Mouse (Mus musculus) adrenal gland (tissue): ENCODE measurements around the gene Gnl1.
"Not testable (repeated sequence)": the region's sequence is repeated elsewhere in the genome, so short reads cannot be mapped to it uniquely, and the experiment has no call there.

Source experiments
- intact Hi-C: fragments of 180-260 bp; cut with DNase I; formaldehyde crosslinking; loops from one replicate; pipeline ENCODE4 v1.15.1; 2025

The Gnl1 gene

GRCm38 (mm10) chr17:35993675-35994074 is 14.0 kb downstream of the Gnl1 start:
- intact Hi-C loops, result loop anchor here (2.0 kb wide), 1 partner anchor 55 kb away; no protein-coding TSS in a partner anchor

DNA sequence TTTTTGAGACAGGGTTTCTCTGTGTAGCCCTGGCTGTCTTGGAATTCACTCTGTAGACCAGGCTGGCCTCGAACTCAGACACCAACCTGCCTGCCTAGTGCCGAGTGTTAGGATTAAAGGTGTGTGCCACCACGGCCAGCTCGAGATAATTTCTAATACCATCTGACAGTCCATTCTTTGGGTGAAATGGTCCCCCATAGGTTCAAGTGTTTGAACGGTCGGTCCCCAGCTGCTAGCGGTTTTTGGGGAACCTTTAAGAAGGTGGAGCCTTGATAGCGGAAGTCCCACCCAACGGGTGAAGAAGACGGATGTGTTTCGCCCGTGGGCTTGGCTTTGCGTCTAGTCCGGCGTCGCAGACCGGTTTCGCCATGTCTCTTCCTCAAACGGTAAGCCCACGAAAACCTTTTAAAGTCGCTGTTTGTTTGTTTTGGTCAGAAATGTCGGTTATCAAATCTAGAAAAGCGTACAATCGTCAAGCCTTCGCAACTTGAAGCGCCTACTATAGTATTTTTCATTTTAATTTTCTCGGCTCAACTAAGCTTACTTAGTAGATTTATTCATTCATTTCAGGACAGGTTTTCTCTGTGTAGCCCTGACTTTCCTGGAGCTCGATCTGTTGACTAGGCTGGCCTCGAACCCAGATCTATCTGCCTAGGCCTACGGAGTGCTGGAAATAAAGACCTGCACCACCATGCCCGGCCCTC is 14.7 kb downstream of the Gnl1 start:
- intact Hi-C loops, result no loop called here

GRCm38 (mm10) chr17:35994879-35995240 is 15.2 kb downstream of the Gnl1 start:
- intact Hi-C loops, result no loop called here

DNA sequence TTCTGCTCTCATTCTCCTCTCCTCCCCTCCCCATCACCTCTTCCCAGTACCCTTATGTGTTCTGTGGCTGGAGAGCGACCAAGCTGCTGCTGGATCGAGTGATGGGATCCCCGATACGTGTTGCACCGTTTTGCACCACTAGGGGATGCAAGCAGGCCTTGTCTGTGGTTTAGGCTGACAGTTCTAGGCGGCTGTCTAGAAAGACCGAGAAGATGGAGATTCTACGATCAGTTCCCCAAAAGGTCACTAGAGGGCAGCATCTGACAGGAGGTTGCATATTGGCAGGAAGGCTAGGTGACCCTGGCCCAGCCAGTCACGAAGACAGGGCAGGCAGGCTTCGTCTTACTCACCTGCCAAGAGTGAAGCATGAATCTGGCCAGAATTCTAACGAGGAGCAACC is 17.3 kb downstream of the Gnl1 start:
- intact Hi-C loops, result loop anchor here (2.0 kb wide), 1 partner anchor 38 kb away; no protein-coding TSS in a partner anchor

DNA sequence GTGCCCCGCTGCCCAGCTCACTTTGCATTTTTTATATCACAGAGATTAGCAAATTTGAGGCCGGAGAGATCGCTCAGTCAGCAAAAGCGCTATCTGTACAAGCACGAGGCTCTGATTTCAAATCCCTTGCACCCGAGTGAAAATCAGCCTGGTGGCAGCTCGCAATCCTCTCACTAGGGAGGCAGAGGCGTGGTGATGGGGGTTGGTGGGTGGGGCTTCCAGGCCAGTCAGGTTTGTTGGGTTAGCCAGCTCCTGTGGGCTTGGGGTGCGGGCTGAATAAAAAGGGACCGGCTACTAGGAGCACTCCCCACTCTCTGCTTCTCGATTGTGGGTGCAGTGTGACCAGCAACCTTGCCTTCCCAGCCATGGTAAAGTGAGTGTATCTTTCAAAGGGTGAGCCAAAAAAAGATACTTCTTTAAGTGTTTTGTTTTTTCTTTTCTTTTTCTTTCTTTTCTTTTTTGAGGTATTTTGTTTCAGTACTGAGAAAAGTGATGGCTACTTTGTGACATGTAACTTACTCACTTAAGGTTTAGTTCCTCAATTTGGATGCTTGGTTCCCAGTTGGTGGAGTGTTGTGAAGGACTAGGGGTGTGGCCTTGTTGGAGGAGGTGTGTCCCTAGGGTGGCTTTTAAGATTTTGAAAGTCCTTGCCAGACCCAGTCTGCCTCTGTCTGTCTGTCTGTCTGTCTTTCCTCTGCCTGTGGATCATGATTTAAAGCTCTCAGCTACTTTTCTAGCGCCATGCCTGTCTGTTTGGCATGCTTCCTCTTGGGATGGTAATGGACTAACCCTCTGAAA is 18.3 kb downstream of the Gnl1 start:
- intact Hi-C loops, result loop anchor here (2.0 kb wide), 1 partner anchor 37 kb away; no protein-coding TSS in a partner anchor

DNA sequence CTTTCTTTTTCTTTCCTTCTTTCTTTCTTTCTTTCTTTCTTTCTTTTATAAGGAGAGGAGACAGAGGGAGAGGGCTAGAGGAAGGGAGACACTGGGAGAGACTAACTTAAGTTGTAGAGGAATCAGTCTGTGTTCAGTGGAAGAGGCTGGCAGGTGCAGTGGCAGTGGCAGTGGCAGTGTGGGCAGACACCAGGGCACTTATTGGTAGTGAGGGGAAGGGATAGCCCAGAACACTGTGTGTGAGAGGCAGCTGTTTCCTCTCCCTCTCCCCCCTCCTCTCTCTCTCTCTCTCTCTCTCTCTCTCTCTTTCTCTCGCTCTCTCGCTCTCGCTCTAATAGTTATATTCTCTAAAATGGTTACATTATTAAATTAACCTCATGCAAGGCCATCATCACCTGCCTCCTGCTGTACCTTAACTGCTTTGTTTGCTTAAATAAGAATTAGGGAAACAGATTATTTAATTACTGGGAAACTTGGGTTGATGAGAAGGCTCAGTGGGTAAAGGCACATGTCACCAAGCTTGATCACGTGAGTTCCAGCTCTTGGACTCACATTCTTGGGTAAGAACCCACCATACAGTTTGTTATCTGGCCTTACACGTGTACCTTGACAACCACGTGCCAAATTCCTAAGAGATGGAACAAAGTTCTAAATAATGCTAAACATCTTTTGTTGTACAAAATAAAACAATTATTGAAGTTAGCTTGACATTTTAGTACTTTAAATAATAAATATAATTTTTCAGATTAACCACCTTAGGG is 19.1 kb downstream of the Gnl1 start:
- intact Hi-C loops, result no loop called here

DNA sequence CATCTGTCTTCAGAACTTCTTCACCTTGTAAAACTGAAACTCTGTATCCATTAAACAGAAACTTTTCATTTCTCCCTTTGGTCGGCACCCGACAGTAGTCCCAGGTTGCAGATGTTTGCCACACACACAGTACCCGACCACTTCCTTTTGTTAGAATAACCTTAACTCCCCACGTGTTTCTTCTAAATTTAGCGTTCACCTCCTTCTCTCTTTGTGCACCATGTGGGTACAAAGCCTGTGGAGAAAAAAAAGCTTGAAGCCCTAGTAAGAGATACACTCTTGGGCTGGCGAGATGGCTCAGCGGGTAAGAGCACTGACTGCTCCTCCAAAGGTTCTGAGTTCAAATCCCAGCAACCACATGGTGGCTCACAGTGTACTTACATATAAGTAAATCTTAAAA is 19.7 kb downstream of the Gnl1 start:
- intact Hi-C loops, result no loop called here

GRCm38 (mm10) chr17:36000349-36000748 is 20.7 kb downstream of the Gnl1 start:
- intact Hi-C loops, result no loop called here

- intact Hi-C loops, result no loop called here
Observed at GRCm38 (mm10) chr17:36001121-36001897, 21.7 kb downstream of the Gnl1 start.

DNA sequence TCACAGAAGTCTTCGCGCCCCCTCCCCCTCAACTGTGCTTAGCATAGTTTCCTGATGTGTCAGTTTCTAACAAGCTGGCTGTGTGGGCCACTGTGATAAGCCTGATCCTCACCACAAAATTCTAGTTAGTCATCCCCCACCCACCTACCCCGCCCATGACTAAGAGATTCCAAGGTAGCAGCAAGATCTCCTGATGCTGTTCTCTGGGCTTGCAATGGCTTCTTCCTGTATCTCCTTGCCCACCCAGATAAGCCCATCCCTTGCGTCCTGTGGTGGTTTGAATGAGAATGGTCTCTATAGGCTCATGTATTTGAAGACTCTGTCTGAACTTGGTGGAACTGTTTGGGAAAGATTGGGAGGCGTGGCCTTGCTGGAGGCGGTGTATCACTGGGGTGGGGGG is 22.3 kb downstream of the Gnl1 start:
- intact Hi-C loops, result no loop called here

DNA sequence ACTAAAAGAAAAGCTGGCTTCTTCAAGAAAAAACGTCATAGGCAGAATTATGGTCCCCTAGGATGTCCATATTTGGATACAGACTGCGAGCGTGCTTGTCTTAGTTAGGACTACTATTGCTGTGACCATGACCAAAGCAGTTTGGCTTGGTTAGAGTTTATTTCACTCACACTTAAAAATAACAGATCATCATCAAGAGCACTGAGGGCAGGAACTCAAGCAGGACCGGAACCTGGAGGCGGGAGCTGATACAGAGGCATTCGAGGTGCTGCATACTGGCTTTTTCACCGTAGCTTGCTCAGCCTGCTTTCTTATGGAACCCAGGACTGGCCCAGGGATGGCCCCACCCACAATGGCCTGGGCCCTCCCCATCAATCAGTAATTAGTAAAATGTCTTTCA is 23.7 kb downstream of the Gnl1 start:
- intact Hi-C loops, result no loop called here

GRCm38 (mm10) chr17:36004409-36004808 is 24.8 kb downstream of the Gnl1 start:
- intact Hi-C loops, result not testable (repeated sequence)

- intact Hi-C loops, result no loop called here
Observed at GRCm38 (mm10) chr17:36014977-36015376, 35.3 kb downstream of the Gnl1 start.

GRCm38 (mm10) chr17:36017046-36017445 is 37.4 kb downstream of the Gnl1 start:
- intact Hi-C loops, result no loop called here

DNA sequence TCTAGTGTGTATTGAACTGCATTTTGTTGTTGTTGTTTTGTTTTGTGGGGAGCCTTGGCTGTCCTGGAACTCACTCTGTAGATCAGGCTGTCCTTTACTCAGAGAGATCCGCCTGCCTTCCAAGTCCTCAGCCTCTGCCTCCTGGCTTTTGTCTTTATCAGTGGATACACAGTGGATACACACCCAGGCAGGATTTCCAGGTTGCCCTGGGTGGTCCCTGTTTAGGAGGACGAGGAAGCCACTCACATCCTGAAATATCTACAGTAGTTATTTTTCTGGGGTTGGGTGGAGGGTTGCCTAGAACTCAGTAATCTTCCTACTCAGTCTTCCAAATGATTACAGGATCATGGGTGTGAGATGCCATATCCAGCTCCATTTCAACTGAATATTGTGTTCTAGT is 39.3 kb downstream of the Gnl1 start:
- intact Hi-C loops, result no loop called here

DNA sequence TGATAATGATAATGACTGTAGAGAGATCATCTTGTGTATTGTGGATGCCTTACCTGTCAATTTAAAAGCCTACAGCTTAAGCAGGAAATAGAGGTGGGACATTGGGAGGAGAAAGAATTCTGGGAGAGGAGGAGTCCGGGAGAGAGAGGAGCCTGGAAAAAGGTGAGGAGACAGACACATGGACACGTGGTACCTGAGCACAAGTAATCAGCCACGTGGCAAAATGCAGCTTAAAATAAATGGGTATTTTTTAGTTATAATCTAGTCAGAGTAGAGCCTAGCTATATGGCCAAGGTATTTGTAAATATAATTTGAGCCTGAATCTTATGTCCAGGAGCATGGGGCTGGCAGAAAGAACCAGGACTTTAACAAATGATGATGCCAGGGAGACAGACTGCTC is 39.9 kb downstream of the Gnl1 start:
- intact Hi-C loops, result no loop called here

GRCm38 (mm10) chr17:36020191-36021073 is 40.8 kb downstream of the Gnl1 start, which contains the start of gene H2-T24:
Gene H2-T24, minus strand, starts transcription at chr17:36020560.
- intact Hi-C loops, result no loop called here

DNA sequence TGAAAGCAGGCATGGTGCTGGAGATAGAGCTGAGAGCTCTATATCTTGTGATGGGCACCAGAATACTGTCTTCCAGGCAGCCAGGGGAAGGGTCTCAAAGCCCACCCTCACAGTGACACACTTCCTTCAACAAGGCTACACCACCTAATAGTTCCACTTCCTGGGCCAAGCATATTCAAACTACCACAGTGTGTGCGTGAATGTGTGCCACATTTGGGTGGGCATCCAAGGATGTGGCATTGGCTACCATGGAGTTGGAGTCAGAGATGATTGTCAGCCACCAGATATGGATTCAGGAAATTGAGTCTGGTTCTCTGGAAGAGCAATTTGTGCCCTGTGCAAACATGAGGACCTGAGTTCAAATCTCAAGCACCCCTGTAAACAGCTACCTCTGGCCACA is 41.7 kb downstream of the Gnl1 start:
- intact Hi-C loops, result no loop called here

- intact Hi-C loops, result no loop called here
Observed at GRCm38 (mm10) chr17:36022098-36022497, 42.4 kb downstream of the Gnl1 start.

GRCm38 (mm10) chr17:36022922-36023321 is 43.3 kb downstream of the Gnl1 start:
- intact Hi-C loops, result no loop called here
